Mouse (Mus musculus) lung, adult 10 weeks (tissue): ENCODE measurements around the gene Col11a2. TPM values are rescaled to one million over a fixed set of nuclear protein-coding genes. Genes with fewer than 3 reads are reported as not detected.

Experiments used
- polyA plus RNA-seq: library from polyadenylated mRNA; stranded (reverse); fragments of 350-450 nt; fragmentation: Illumina TruSeq; extraction: RNeasy Lipid Tissue Mini Kit (QIAGEN cat#74804); gene quantifications from one replicate; pipeline ENCODE4 v1.2.3, GENCODE M21; 2014; ENCODE audit warnings: low read depth, low replicate concordance; ENCODE audit not compliant: insufficient read depth

Col11a2 gene
- polyA plus RNA-seq, result 1.1 TPM

GRCm38 (mm10) chr17:34038878-34039561, at the start of gene Col11a2:
Gene Col11a2, plus strand, starts transcription at chr17:34039437.

GRCm38 (mm10) chr17:34000150-34000537, 39.1 kb upstream of the Col11a2 start, which contains the start of gene H2-K1:
Gene H2-K1, minus strand, starts transcription at chr17:34000347.

GRCm38 (mm10) chr17:34024317-34024821, 14.9 kb upstream of the Col11a2 start, which contains the start of gene Ring1:
Gene Ring1, minus strand, starts transcription at chr17:34024680.

GRCm38 (mm10) chr17:34027656-34028223, 11.5 kb upstream of the Col11a2 start, which contains the start of gene H2-Ke6:
Gene H2-Ke6, minus strand, starts transcription at chr17:34028060.

GRCm38 (mm10) chr17:34031465-34032173, 7.6 kb upstream of the Col11a2 start, which contains the start of the genes Slc39a7 and Rxrb:
Gene Slc39a7, minus strand, starts transcription at chr17:34031682.
Gene Rxrb, plus strand, starts transcription at chr17:34031812.

GRCm38 (mm10) chr17:34092197-34092875, 53.1 kb downstream of the Col11a2 start, which contains the start of gene H2-Oa:
Gene H2-Oa, plus strand, starts transcription at chr17:34092340.

Other genes with a start within 250 kb of the Col11a2 start
- gene Kank3, start 228.9 kb upstream of the Col11a2 start, polyA plus RNA-seq, result 178 TPM
- 1,820 TPM for gene Rps28, start 214.9 kb upstream of the Col11a2 start, polyA plus RNA-seq
- 520 TPM for gene Ndufa7, start 214.9 kb upstream of the Col11a2 start, polyA plus RNA-seq
- 20.1 TPM for gene Cd320, start 196.3 kb upstream of the Col11a2 start, polyA plus RNA-seq
- gene Gm7029, start 165.6 kb upstream of the Col11a2 start, polyA plus RNA-seq, result not detected
- gene Kifc1, start 148.8 kb upstream of the Col11a2 start, polyA plus RNA-seq, result 0.86 TPM
- gene Platr17, start 134.3 kb upstream of the Col11a2 start, polyA plus RNA-seq, result 1.2 TPM
- gene Daxx, start 130.0 kb upstream of the Col11a2 start, polyA plus RNA-seq, result 19.4 TPM
- gene Tapbp, start 123.5 kb upstream of the Col11a2 start, polyA plus RNA-seq, result 126 TPM
- 18.1 TPM for gene Zbtb22, start 123.5 kb upstream of the Col11a2 start, polyA plus RNA-seq
- 38.7 TPM for gene Rgl2, start 109.9 kb upstream of the Col11a2 start, polyA plus RNA-seq
- gene Pfdn6, start 99.1 kb upstream of the Col11a2 start, polyA plus RNA-seq, result 90.6 TPM
- gene Wdr46, start 98.8 kb upstream of the Col11a2 start, polyA plus RNA-seq, result 8.3 TPM
- gene B3galt4, start 87.9 kb upstream of the Col11a2 start, polyA plus RNA-seq, result 5.8 TPM
- gene Vps52, start 83.6 kb upstream of the Col11a2 start, polyA plus RNA-seq, result 16.3 TPM
- 2,519 TPM for gene Rps18, start 83.4 kb upstream of the Col11a2 start, polyA plus RNA-seq
- 1,531 TPM for gene H2-K1, start 39.1 kb upstream of the Col11a2 start, polyA plus RNA-seq
- gene Ring1, start 14.8 kb upstream of the Col11a2 start, polyA plus RNA-seq, result 21.8 TPM
- 90.2 TPM for gene H2-Ke6, start 11.4 kb upstream of the Col11a2 start, polyA plus RNA-seq
- gene Slc39a7, start 7.8 kb upstream of the Col11a2 start, polyA plus RNA-seq, result 95.6 TPM
- gene Rxrb, start 7.6 kb upstream of the Col11a2 start, polyA plus RNA-seq, result 33.6 TPM
- 12.5 TPM for gene H2-Oa, start 52.9 kb downstream of the Col11a2 start, polyA plus RNA-seq
- gene H2-DMa, start 80.1 kb downstream of the Col11a2 start, polyA plus RNA-seq, result 75.7 TPM
- 94.4 TPM for gene Brd2, start 83.2 kb downstream of the Col11a2 start, polyA plus RNA-seq
- 35.5 TPM for gene H2-DMb2, start 103.9 kb downstream of the Col11a2 start, polyA plus RNA-seq
- gene H2-DMb1, start 113.6 kb downstream of the Col11a2 start, polyA plus RNA-seq, result 64.1 TPM
- gene Tap1, start 148.1 kb downstream of the Col11a2 start, polyA plus RNA-seq, result 21.5 TPM
- 59.9 TPM for gene Psmb9, start 148.3 kb downstream of the Col11a2 start, polyA plus RNA-seq
- 140 TPM for gene Psmb8, start 158.3 kb downstream of the Col11a2 start, polyA plus RNA-seq
- gene Tap2, start 164.1 kb downstream of the Col11a2 start, polyA plus RNA-seq, result 47.7 TPM
- 28.6 TPM for gene H2-Ob, start 199.5 kb downstream of the Col11a2 start, polyA plus RNA-seq
- gene H2-Ab1, start 218.3 kb downstream of the Col11a2 start, polyA plus RNA-seq, result 553 TPM
- gene H2-Aa, start 248.4 kb downstream of the Col11a2 start, polyA plus RNA-seq, result 647 TPM